Mouse (Mus musculus) right cerebral cortex, postnatal 4 days (tissue): ENCODE measurements around the gene Snx9.

Experiments
- DNase-seq: peaks from one replicate; pipeline ENCODE4 v3.0.0-alpha.2; 2022

Gene Snx9

DNA sequence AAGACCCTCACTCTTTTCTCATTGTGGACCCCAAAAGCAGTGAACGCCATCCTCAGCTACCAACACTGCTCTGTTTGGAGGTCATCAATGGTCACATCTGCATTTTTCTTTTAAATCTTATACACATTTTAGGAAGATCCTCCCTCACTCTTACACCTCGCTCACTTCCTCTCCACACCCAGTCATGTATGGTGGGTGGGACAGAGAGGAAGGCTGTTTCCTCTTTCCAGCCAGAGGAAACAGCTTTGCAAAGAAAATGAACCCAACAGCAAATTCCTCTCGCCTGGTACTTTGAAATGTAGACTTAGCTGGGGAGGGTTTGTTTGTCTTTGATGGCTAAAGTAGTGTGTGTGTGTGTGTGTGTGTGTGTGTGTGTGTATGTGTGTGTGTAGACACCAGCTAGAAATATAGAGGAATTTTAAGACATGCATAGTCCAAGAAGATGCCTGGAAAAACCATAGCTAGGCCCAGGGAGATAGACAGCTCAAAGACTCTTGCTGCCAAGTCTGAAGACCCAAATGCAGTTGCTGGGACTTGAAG, 33.2 kb upstream of the Snx9 start:
- no peak for DNase-seq

DNA sequence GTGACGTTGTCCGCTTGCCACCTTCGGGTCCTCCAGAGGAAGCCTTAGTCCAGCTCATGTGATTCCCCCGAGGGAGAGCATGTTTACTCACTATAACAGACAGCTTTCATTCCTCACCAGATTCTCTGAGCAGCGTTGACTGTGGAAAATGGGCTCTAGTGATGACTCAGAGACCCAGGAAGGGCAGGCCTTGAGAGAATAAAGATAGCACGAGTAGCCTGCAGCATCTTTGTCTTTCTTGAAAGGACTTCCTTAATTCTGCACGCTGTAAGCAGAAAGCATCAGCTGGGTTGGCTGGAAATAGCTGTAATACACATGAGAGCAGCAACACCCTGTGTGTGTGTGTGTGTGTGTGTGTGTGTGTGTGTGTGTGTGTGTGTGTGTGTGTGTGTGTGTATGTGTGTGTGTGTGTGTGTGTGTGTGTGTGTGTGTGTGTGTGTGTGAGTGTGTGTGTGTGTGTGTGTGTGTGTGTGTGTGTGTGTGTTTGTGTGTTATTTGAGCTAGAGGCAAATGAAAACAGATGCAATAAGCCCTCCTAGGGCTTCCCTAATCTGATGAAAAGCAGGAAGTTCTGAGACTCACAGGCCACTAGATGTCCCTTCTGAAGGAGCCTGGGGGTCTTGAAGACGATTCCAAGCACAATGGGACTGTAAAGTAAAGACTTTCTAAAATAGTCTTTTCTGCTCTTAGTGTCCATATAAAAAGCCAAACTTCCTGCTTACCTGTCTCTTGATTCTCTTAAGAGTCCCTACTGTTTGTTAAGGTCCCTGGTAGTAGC, 27.1 kb upstream of the Snx9 start:
- no peak for DNase-seq

DNA sequence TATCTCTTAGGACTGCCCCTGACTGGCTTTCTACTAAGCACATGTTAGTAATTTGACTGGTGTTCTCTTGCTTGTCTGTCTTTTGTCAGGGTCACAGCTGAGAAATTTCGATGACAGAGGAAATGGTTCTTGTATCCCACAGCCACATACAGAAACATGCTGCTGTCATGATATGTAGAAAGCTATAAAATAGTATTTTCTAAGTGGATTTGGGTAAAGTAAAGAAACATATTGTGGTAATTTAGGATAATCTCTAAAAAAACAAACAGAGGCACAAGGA, 26.5 kb upstream of the Snx9 start:
- no peak for DNase-seq

DNA sequence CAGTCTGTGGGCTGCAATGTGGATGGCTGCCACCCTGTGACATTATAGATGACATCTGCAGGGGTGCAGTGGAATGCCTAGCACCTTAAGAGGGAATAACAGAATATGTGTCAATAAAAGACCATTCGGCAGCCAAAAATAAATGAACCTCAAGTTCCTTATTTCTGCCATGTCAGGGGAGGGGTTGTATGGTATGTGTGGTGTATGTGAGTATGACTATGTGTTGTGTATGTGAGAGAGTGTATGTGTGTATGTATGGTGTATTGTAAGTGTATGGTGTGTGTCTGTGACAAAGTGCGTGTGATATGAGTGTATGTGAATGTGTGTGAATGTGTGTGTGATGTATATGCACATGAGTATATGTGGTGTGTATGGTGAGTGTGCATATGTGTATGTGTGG, 23.3 kb upstream of the Snx9 start:
- no peak for DNase-seq

DNA sequence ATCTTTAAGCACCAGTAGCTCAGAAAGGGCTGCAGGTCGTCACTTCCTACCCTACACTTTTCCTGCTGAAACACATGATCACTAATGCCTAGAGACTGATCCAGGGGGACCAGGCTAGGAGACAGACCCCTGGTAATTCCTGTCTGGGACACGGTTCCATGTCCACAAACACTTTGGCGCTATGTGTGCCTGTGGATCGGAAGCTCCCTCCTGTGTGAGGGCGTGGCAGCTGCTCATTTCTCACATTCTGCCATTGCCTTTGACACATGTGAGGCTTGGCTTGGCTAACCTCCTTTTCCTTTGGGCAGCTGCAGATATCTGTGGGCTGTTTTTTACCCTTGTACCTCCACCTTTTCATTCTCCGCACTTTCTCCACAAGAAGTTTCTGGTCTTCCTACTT, 22.0 kb upstream of the Snx9 start:
- DNase-seq, result no peak

DNA sequence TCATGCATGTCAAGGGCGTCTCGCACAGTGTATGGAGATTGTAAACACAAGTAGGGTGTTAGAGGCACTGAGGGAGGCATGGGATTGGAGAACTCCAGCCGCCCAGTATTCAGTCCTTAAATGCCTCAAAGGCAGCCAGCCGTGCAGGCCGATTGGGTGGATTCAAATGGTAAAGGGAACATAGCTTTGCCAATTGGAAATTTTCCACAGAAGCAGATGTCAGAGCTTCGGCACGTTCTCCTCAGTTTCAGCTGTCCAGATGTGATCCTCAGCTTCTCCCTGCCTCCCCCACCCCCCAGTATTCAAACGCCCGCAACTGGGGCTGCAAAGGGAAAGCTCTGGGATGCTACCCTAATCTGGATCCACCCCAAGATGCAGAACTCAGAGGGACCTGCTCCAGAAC, 21.3 kb upstream of the Snx9 start:
- DNase-seq, result no peak

DNA sequence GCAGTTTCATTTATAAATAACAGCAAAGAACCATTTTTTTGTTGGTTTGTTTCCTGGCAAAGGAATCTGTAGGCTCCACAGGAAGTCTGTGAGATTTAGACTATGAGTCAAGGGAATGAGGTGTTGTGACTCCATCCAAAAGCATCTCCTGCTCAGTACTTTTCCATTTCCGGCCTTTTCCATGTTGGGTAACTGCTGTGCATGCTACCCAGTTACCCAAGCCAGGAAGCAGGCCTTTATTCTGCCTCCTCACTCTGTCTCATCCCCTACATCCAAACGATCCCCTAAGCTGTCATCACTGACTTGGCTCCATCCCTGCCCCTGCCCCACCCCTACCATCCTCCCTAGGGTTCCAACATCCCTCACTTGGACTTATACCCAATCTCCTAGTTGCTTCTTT, 18.6 kb upstream of the Snx9 start:
- DNase-seq, result no peak

DNA sequence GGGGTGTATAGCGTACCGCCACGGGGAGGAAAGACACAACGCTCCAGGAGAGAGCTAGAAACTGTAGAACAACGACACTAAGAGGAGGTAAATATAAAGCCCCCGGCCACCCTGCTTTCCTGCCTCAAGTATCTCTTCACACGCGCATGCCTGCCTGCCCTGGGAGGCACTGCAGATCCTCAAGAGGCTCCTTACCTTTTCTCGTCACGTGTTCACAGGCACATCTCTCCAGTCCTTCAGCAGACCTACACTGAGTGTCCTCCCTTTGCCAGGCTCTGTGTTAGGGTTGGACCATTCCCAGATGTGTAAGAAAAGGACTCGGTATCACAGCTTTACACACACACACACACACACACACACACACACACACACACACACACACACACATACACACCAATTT, 18.1 kb upstream of the Snx9 start:
- DNase-seq, result no peak

DNA sequence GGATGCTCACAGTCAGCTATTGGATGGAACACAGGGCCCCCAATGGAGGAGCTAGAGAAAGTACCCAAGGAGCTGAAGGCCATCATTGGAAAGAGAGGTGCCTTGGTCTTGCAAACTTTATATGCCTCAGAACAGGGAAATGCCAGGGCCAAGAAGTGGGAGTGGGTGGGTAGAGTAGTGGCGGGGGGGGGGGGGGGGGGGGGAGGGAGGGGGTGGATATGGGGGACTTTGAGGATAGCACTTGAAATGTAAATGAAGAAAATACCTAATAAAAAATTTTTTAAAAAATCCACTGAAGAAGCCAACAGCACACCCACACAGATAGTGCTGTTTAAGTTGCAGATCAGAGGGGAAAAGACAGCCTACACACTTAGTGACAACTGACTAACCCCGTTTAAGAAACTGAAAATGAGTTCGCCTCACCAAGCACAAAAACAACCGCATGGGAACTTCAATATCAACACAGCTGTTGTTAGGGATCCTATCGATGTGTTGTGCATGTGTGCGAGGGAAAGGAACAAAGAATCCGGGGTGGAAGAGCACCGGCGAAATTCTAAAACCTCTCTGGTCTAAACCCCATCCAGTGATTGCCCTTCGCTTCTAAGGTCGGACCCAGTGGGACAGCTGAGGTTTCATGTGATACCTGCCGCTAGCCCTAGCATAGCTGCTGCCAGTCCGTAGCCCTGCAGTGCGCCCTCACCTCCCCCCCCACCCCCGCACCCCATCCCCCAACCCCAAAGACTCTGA, 13.1 kb upstream of the Snx9 start:
- no peak for DNase-seq

DNA sequence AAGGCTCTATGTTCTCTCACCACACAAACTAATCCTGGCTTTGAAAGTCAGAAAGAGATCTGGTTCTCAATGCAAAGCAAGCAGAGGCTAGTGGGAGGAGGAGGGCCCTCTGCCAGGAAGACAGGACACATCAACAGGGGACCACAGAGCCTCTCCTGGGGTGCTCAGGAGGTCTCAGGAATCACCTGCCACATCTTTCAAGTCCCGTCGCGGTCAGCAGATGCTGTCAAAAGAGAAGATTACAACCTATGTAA, 12.6 kb upstream of the Snx9 start:
- no peak for DNase-seq

DNA sequence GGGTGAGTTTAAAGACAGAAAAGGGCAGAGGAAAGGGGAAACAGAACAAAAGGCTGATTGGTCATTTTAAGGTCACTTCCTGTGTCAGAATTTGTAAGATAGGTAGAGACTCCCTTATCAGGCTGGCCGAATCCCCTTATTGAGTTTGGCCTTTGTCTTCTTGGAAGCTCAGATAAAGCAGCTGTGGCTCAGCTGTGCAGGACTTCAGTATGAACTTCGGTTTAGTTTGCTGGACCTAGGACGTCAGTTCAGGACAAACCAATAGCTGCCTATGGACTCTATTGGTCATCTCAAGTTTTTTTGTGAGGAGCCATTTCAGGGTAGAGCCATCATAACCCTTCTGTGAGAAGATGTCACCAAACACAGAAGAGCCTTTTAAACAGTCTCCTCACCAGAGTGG, 12.2 kb upstream of the Snx9 start:
- no peak for DNase-seq

DNA sequence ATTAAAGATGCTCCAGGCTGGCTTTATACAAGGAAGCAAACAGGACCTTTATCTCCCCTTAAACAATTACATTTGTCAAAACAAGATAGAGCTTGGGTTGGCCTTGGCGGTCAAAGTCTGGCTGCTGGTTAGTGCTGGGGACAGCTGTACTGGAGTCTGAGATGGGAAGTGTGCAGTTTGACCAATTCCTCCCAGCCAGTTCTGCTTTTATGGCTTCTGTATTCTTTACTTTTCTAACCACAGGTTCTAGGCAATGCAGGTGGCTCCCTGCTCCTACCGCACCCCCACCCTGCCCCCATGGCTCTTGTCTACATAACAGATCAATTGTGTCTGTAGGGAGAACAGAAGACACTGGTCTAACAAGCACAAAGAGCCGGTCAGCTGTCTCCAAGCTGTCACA, 11.2 kb upstream of the Snx9 start:
- DNase-seq, result no peak

DNA sequence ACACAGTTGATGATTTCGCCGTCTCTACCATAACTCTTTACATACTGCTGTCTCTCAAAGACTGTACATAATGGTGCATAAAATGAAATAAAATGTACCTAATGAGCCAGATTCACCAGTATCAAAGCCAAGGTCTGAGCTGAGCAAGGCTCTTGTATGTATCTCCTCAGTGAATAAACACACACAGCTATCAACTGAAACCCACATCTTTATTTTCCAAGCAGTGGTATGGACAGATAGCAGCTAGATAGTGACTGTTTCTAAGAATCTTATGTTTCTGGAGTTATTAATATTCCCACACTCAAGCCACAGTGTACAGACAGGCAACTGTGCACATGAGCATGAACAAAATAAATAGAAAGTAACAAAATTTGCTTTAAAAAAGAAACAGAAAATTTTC, 10.7 kb upstream of the Snx9 start:
- no peak for DNase-seq

DNA sequence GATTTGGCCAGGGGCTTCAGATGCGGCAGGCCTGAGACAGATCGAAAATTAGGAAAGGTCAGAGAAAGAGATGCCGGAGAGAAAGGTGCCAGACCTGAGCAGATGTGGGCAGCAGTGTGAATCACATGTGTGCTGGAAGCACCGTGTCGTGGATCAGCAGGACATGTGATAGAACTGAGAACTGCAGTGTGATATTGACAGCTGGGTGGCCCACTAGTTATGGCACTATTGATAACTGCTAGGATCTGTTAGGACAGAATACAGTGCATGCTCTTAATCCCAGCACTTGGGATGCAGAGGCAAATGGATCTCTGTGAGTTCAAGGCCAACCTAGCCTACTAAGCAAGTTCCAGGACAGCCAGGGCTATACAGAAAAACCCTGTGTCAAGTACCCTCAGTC, 10.3 kb upstream of the Snx9 start:
- no peak for DNase-seq

DNA sequence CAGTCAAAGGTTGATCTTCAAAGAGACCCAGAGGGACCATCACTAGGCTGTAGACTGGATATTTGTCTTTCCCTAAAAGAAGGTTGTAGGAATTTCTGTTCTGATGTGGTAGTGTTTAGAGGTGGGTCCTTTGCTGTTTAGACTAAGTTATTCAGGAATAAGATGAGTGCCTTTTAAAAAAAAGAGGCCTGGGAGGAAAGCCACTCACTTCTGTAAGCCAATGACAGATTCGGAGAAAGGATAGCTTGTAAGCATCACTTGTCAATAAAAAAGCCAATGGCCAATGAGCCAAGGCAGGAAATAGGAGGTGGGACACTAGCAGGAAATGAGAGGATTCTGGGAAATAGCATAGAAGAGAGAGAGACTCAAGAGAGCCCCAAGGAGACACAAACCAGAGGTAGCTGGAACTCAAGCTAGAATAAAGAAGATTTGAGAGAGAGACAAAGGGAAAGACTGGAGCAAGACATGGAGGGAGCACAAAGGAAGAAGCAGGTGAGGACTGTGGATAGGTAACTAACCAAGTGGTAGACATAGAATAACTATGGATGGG, 9.8 kb upstream of the Snx9 start:
- no peak for DNase-seq

DNA sequence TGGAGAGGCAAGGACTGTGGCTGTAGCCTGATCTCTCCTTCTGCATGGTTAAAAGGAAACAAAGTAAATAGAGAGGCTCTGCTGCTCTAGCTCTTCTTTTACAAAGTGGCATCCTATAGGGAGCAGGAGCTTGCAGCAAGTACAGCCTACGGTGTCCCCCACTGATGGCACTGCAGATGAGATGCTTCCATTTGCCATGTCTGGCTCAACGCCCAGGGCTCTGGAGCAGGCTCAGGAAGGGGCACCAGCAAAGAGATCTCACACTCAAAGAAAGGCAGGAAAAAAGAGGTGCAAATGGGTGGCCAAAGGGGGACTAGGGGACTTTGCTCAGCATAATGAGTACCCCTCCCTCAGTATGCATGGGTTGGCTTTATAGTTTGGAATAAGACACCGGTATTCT, 7.0 kb upstream of the Snx9 start:
- no peak for DNase-seq

DNA sequence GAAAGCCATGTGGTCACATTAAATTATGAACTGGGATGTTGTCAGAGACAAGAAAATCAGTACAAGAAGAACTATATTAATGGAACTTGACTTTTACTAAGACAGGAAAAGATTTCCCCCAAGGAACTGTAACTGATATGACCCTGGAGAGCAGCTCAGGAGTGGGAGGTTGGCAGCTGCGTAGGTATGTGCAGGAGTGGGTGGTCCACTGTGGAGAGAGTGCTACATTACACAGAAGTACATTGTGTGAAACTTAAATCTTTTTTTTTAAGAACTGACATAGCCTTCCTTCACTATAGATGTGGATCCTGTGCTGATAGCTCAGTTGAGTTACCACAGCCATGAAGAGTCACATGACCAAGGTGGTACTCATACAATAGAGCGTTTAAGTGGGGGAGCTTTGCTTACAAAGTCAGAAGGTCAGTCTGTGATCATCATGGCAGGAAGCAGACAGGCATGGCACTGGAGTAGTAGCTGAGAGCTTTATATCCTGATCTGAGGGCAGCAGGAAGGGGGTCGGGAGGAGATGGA, 6.3 kb upstream of the Snx9 start:
- DNase-seq, result no peak

DNA sequence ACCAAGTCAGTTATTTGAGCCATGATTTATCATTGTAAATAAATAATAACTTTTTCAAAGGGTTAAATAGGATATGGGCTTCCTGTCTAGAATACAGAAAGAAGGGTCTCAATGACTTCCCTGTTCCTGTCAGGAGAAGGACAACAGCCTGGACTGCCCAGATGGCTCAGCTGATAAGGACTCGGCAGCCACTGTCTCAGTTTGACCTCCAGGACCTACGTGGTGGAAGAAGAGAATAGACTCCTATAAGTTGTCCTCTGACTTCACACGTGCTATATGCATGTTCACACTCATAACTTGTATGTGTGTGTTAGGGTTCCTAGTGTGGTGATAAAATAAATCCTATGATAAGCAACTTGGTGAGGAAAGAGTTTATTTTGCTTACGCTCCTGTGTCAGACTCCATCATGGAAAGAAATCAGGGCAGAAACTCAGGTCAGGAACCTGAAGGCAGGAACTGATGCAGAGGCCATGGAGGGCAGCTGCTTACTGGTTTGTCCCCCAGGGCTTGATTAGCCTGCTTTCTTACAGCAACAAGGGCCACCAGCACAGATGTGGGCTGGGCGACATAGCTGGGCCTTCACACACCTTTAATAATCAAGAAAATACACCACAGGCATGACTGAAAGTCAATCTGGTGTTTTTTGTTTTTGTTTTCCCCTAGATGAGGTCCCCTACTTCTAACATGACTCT, 1.4 kb upstream of the Snx9 start:
- DNase-seq, result no peak

DNA sequence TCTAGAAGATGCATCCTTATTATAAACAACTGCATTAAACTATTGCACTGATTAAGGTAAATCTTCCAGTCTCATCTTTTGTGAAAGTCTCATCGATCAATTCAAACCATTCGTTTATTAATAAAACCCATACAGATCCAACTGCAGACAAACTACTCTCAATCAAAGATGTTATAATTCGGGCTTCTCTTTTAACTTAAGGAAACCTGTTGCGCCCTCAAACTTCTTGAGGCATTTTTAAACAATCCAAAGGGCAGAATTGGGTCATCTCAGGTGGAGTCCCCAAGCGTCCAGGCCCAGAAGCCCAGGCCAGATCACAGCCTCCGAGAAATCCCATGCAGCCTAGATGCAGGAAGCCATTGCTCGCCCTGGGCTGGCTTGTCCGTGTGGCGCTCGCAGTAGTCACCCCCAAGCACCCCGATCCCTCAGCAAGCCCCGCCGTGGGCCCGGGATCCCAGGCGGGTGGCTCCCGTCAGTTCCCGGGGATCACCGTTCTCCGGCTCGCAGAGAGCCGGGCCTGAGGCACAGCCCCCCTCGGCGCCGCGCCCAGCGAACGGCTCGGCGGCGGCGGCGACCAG, 490 bp upstream of the Snx9 start:
- DNase-seq, result peak; percentile 45

DNA sequence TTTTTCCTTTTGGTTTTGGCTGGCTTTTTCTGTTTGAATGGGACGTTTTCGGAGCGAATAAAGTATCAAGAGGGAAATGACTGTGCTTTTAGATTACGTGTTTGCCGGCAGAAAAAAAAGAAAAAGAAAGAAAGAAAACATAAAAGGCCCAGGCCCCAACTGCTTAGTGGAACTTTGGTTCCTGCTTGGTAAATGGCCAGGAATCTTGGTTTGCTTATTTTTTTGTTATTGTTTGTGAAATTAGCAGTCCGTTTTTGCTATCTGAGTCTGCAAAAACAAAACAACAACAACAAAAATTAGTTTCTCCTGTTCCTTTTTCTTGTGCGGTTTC, 779 bp downstream of the Snx9 start:
- DNase-seq, result no peak

DNA sequence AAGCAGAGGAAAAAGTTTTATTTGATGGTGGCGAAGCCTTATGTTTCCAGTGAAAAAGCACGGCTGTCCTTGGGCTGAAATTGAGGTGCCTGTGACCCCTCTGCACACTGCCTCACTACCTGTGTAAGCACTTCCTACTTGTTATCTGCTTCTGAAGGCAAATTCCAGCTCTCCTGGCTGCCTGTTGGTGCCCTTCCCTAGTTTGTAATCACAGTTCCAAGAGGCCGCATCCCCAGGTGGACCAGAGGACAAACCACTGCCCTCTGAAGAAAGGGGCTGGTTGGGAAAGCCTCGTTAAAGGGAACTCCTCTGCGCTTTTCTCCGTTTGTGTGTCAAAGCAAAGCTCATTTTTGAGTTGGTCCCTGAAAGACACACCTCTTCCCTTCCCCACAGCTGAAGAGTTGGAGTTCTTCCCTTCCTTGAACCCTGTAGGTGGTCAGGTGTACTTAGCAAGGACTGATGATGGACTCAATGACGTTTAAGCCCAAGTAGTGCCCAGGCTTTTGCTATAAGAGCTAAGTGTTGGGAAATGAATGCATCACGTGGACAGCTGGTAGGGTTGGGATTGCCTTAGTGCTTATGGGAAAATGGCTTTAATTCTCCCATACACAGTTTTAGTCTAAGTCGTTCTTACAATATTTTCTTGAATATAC, 2.0 kb downstream of the Snx9 start:
- DNase-seq, result no peak

DNA sequence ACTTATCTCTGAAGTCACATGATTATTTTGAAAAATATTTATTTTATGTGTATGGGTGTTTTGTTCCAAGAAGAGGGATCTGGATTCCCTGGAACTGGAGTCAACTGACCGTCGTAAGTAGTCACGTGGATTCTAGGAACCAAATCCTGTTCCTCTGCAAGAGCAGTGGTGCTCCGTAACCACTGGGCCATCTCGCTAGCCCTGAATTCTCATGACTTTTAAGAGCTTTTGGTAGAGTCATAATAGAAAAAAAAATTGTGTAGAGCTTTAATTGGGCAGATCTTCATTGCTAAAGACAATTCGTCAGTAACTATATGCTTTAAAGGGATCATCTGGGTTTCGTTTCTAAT, 2.5 kb downstream of the Snx9 start:
- no peak for DNase-seq

DNA sequence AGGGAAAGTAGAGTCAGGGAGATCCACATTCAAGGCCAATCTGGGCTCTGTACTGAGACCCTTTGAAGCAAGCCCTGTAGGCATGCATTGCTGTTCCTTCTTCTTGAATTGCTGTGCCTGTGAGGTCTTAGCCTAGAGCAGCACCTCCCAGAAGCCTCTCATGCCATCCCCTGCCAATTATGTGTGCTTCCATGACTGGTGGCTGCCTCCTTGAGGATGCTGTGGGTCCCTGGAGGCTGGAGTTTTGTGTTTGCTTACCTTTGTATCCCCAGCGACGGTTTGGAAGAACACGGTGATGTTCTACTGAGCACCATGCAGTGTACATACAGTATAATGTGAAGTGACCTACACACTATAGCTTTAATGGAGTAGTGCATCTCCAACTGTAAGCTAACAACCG, 4.2 kb downstream of the Snx9 start:
- DNase-seq, result no peak
